Mouse (Mus musculus) CD4-positive naive resting alpha-beta T cell, adult 57 days (primary cell): ENCODE data around the gene Vmn1r232. TPM values are rescaled to one million over a fixed set of nuclear protein-coding genes. Genes with fewer than 3 reads are reported as not detected.

Source experiments
- total RNA-seq: library from RNA; stranded (reverse); gene quantifications from one replicate; pipeline ENCODE4 v1.2.4, GENCODE M21; 2023

Gene Vmn1r232
- not detected for total RNA-seq

DNA sequence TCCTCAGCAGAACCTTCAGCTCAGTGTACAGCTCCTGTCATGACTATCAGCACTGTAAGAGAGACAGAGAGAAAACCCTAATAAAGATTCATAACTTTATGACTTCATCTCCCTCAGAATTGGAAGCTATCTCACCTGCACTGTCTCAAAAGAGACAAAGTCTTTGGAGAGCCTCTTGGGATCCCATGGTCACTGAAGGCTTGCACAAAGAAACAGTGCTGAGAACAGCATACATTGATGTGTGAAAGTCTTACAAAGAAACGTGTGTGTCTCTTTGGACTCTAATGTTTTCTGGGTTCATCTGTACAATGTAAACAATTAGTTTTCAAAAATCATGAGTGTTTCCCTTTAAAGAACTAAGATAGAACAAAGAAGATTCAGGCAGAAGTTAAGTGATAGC, at the start of gene Vmn1r232:
TSS of gene Vmn1r232 (minus strand) at position 101 of the 400 bp plus-strand sequence.

DNA sequence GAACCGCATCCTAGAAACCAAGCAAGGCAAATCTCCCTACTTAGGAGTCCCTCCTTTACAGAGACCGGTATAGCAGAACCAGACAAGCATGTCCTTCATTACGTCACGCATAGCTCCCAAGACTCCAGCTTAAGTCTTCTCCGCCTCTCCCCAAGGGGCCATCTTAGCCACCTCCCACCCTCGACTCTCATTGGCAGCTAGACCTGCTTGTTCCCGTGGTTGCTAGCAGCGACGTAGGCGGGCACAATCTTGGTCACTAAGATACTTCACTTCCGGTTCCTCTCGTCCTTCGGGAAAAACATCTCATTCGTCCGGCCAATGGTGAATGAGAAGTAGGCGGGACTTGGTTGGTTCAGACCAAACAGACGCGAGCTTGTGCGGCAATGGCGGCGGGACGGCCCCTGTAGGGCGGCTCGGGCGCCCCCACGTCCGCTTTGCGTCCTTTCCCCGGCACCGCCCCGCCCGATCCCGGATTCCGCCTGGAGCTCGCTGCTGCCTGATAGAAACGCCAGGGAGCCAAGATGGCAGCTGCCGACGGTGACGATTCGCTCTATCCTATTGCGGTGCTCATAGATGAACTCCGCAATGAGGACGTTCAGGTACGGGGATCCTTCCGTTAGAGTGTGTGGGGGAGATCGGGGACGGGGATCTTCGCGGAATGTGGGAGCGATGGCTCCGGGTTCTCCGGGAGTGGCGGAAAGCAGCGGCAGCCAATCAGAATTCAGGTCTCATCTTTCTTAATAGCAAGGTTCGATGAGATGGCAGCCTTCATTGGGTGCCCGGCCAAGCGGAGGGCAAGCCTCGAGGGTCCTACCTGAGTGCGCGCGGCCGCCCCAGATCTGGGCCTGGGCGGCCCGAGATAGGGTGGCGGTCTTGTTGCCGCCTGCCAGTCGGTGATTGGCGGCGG, 25.7 kb upstream of the Vmn1r232 start, which contains the start of gene Ppp2r1a:
TSS of gene Ppp2r1a (plus strand) at position 327 of the 907 bp plus-strand sequence.

DNA sequence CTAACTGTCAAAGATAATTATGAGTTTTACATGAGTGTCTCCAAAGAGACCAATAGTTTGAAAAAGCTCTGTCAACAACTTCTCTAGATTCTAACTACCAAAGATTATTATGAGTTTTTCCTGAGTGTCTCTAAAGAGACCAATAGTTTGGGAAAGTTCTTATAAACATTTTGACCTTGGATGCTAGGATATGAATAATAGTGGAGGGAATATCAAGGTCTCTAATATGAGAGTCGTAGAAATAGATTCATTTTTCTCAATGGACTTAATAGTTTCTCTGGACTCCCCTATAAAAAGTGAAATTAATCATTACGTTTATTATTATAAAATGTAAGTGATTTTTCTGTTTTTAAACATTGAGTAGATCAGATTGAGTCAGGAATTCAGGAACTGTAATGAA, 14.5 kb downstream of the Vmn1r232 start, which contains the start of gene Vmn1r231:
TSS of gene Vmn1r231 (minus strand) at position 101 of the 400 bp plus-strand sequence.

Other genes with a start within 250 kb of the Vmn1r232 start
- not detected for gene Vmn1r226, start 236.9 kb downstream of the Vmn1r232 start, total RNA-seq
- gene Vmn1r227, start 189.9 kb downstream of the Vmn1r232 start, total RNA-seq = not detected
- gene Vmn1r228, start 133.6 kb downstream of the Vmn1r232 start, total RNA-seq = not detected
- gene Vmn1r229, start 108.2 kb downstream of the Vmn1r232 start, total RNA-seq = not detected
- gene Vmn1r230, start 79.3 kb downstream of the Vmn1r232 start, total RNA-seq = not detected
- gene Vmn1r231, start 14.6 kb downstream of the Vmn1r232 start, total RNA-seq = not detected
- 286 TPM for gene Ppp2r1a, start 25.6 kb upstream of the Vmn1r232 start, total RNA-seq
- gene Vmn1r233, start 76.8 kb upstream of the Vmn1r232 start, total RNA-seq = not detected
- gene Zfp160, start 89.2 kb upstream of the Vmn1r232 start, total RNA-seq = 15.0 TPM